Mouse (Mus musculus) spleen, adult 12 weeks (tissue): ENCODE data around the gene Tmem63b.

Experiments used
- DNase-seq: peaks from one replicate; pipeline ENCODE4 v3.0.0; 2022; ENCODE audit warnings: low spot score

The Tmem63b gene

DNA sequence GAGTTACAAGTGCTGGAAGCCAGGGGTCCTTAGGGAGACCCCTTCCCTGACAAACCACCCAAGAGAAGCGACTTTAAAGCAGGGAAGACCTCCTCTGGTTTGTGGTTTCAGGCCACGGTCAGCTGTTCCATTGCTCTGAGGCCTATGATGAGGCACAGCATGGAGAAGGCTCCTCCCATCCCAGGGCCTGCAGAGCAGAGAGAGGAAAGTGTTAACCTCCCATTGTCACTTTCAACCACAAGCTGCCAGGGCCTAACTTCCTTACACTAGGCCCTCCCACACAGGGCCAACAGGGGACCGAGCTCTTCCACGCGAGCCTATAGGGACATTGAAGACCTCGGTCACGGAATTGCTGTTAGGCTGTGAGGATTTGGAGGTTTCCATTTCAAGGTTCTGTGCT, 16.5 kb upstream of the Tmem63b start:
- DNase-seq = no peak

DNA sequence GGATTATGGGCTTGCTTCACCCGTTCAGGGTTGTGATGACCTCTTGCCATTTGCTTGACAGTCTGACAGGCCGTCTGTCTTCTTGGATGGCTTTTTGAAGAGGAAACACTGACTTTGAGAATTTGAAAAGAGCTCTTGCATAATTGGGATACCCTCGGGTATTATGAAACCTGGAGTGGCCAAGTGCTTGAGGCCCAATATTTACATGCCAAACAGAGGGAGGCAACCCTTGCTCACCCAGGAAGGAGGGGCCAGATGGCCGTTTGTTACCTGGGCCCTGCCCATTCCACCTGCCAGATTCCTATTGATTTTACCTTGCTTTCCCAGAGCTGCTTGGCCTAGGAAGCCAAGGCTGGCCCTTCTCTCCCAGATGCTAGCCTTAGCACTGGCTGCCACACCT, 15.5 kb upstream of the Tmem63b start:
- DNase-seq = no peak

DNA sequence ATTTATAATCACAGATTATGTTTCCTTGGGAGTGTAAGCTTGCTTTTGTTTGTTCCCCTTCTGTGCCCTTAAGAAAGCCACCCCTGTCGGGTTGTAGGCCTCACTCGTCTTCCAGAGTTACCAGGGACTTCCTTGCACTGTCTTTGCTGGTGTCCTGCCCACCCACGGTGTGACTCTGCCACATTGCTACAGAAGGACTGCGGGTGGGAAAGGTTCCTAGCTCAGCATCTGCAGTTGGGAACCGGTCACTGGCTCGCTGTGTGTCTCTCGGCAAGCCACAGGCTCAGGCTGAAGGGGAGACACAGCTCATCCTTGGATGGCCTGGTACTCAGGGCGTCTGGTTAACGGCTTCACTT, 14.5 kb upstream of the Tmem63b start:
- no peak for DNase-seq

DNA sequence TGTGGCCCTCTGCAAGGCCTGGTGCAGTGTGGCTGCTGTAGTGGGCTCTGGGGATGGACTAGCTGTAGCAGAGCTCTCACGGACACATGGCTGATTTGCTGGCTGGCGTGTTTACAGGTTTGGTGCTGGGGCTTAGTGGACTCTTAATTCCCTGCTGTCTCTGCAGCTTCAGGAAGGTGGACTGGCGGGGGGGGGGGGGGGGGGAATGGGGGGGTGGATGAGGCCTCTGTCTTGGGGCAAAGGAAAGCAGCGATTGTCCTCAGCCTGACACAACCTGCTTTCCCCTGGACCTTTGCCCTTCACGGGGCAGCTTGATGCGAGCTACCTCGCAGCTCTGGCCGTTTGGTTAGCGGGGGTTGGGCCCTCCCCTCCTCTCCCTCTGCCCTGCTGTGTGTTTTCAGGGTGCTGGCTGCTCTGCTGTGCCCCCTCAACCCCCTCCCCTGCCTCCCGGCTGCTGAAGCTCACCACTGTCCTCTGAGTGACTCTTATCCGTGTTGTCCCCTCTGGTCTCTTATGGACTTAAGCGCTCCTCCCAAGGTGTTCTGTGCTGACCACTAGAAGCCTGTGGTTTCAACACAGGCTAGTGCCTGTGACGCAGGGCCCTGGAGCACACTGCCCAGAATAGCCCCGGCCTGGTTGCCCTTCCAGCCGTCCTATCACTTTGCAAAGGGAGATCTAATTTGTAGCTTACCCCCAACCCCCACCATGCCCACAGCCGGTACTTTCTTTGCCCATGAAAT, 14.0 kb upstream of the Tmem63b start:
- no peak for DNase-seq

DNA sequence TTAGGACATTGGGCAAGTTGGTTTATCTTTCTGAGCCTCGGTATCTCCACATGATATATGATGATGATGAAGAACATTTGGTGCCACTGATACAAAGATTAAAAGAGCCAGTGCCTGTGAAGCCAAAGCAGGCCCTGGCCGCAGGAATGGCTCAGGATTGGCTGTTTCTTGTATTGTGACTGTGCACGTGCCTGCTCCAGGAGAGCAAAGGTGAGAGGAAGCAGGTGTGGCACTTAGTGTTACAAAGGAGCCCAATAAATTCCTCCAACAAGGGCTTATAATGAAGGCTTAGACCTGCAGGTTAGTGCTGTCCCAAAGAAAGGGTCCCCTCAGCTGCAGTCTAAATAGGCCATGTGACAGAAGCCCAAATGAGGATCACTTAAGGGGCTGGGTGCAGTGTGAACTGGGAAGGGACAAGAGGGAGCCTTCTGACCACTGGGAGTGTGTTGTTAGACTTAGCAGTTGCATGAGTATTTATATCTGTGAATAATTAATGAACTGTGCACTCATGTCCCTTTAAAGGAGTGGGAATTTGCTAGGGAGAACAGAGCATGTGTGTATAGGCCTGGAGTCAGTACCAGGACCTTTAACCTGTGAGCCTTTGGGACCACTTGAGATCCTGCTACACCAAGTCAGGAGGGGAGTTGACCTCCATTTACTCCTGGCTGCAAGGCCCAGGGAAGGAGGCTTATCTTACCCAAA, 12.5 kb upstream of the Tmem63b start:
- DNase-seq = no peak

DNA sequence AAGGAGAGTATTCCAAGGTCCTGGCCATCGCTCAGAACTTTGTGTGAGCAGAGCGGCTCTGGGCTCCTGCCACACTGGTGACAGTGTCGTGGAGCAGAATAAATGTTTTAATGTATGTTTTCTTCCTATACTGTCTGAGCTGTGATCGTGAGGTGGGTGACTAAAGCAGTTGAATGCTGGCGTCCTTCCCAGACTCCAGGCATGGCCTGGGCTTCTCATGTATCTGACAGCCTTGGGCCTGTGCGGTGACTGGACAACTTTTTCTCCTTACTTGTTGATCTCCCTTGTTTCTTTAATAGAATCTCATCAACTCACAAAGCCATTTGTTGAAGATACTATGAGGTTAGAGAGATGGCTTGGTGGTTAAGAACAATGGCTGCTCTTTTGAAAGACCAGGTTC, 11.7 kb upstream of the Tmem63b start:
- DNase-seq = no peak

DNA sequence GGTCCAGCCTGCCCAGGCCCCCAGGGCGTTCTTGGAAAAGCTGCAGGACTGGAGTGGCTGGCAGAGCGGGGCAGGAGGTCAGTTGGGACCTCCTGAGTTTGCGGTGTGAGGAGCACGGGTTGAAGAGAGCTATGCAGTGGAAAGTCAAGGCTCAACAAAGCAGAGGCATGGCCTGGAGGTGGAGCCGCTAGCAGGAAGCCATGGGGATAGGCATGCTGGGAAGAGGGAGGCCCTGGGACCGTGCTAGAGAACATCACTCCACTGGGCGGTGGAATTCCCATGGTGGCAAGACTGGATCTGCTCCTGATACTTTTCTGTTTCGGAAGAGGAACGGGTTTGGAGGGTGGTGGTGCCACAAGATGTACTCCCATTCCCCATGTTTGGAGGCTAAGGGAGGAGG, 10.3 kb upstream of the Tmem63b start:
- DNase-seq = no peak

DNA sequence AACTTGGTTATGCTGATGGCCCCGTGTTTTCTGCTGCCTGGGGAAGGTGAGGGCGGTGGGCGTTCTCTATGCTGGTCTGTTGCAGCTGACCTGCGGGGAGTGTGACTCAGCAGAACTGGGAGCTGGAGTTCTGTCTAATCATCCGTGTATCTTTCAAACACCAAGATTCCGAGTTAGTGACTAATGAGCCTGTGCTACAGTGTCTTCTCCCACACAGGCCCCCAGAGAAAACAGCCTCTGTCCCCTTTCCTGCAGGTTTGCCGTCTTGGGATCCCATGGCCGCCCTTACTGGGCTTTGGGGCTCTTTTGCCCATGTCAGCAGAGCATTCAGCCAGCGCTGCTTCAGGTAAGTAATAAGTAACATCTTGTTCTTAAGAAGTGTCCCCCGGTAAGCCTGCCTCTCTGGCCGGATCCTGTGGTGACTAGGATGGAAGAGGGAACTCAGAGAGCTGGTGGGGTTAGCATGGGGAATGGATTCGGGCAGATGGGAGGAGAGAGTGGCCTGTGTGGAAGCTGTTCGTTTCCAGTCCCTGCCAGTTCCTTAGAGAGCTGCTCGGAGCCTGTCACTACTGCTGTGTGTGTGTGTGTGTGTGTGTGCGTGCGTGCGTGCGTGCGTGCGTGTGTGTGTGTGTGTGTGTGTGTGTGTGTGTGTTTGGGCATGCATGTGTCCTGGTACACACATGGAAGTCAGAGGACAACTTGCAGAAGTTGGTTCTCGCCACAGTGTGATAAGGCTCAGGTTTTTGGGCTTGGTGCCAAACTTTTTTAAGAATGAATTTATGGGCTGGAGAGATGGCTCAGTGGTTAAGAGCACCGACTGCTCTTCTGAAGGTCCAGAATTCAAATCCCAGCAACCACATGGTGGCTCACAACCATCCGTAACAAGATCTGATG, 8.8 kb upstream of the Tmem63b start:
- DNase-seq = no peak

DNA sequence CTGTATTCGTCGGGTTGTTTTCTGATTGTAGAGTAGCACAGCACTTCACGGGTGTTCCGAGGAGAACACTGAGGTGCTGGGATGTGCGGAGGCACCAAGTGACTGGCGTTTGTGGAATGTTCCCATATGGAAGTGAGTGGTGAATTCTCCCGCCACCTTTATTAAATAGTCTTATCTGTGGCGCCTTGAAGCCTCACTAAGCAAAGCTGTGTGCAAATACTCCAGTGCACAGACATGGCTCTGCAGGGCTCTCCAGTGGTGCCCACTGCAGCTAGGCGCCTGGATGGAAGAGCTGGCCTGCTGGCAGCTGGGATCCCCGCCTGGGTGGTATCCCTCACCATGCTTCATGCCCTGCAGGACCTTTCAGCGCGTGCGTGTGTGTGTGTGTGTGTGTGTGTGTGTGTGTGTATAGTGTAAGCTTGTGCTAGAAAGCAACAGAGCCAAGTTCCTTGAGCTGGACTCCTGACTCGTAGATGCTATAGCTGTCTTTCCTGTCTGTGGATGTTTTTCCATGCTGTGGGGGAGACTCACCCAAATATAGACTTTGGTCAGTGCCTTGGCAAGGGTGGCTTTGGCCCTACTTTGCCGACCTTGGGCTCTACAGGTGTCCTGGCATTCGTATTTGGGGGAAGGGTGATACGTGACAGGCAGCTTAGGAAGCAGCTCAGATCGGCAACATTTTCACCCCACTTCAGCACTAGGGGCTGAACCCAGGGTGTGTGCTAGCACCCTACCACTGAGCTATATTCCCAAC, 7.3 kb upstream of the Tmem63b start:
- DNase-seq = no peak

DNA sequence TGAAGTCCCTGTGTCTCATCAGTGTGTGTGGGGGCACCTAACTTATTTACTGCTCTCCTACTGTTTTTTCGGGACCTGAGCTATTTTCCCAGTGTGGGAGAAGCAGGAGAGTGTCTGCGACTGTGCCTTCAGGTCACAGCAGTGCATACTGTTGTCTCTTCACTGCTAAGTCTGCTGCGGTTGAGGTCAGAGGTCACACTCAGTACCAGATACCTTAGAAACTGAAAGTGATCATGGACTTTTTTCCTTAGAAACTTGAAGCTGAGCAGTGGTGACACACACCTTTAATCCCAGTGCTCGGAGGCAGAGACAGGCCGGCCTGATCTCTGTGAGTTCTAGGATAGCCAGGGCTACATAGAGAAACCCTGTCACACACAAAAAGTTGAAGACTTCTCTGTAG, 5.5 kb upstream of the Tmem63b start:
- no peak for DNase-seq

DNA sequence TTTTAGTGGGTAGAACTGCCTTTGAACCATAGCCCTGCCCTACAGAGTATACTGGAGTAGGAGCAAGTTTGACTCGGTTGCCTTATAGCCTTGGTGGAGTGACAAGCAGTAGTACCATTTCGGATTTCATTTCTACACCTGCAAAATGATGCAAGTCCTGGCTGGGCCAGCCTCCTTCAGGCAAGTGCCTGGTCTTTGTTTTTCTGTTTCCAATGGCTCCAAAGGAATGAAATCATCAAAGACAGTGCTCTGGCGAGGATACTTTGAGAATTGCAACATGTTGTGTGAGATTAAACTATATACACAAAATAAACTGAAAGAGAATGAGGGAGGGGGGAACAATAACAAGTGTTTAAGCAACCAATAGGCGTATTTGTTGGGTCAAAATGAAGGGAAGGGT, 3.3 kb upstream of the Tmem63b start:
- DNase-seq = no peak

DNA sequence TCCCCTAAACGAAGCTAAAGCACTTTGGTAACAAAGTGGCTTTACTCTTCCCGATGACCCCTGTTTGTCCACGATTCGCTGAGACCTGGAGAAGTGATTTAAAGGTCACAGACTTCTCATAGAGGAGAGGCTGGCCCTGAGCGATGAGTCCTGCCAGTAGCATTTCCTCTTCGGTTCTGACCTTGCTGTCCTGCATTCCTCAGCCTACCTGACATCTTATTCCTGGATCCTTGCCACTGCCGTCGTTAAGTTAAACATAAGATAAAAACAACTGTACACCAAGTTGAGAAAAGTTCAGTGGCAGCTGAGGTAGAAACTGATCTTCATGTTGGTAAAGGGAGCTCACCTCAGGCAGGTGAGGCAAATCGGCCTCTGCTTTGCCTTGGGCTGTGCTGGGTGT, 2.4 kb upstream of the Tmem63b start:
- DNase-seq = no peak

DNA sequence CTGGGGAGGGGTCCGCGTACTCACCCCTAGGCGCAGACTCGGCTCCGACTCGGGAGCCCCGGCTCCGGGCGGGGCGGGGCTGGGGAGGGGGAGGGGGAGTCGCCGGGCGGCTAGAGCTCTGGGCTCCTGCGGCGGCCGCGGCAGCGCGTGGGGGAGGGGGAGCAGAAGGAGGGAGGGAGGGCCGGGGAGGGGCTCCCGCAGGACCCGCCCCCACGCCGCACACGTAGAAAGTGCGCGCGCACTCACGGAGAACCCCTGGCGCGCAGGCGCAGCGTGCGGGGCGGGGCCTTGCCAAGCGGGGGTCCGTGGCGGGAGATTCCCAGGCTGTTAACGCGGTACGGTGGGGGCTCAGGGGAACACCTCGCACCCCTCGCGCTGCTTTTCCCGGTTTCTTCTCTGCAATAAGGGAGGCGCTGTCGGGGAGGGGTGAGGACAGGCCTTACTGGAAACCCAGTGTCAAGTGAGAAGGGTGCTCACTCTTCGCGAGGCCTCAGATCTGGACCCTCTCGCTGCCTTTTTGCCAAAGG, 549 bp downstream of the Tmem63b start, which contains the start of gene Mrpl14:
TSS of gene Mrpl14 (plus strand) at position 230 of the 527 bp plus-strand sequence.
- peak; percentile 82 for DNase-seq

DNA sequence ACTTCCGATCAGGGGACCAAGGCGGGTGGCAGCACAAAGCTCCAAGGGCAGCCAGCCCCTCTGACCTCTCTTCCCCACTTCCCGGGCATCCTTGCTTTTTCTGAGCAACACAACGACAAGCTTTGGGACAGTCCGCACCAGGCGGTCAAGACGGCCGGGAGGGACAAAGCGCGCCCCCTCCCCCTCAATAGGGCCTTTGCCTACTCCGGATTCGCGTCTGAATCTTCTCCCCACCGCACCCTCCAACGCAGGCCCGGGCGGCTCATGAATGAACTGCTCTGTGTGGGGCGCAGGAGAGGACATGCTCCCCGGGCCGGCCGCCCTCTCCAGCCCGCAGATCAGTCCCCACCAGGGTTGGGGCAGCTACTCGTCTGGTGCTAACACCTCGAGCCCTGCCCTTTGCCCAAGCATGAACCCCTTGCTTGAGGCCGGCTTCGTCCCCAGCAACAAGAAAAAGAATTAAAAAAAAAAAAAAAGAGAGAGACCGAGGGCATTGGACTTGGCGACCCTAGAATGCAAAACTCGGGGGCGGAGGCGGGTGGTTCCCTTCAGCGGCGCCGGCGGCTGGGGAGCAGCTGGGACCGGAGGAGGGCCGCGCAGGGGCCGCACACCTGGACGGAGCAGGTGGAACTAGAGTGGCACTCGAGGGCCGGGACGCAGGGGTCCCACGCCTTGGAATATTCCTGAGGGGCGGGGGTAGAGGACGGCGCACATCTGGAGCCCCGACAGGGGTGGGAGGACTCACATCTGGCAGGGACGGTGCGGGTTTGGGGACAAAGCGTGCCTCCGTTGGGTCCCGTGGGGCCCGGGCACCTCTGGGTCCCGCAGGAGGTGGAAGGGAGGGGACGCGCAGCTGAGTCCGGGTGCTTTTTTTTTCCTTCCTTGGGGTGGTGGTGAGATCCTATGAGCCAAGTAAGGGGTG, 1.3 kb downstream of the Tmem63b start:
- DNase-seq = peak; percentile 21

DNA sequence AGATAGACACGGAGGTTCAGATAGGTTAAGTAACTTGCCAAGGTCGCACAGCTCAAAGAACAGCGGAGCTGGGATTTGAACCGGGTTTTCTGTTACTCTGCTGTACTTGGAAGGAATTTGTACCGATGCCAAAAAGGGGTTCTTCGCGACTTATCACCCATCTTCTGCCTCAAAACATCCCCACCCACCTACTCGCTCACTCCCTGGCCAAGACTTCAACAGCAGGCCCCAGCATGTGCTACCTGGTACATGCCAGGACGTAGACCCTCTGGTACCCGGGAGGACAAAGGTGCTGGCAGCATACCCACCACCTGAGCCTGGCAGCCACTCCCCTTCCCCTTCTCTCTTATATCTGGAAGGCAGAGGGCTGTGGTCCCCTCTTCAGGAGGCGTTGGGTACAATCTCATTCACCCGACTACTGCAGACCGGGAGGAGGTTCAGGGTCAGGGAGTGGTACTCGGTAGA, 2.0 kb downstream of the Tmem63b start:
- no peak for DNase-seq

DNA sequence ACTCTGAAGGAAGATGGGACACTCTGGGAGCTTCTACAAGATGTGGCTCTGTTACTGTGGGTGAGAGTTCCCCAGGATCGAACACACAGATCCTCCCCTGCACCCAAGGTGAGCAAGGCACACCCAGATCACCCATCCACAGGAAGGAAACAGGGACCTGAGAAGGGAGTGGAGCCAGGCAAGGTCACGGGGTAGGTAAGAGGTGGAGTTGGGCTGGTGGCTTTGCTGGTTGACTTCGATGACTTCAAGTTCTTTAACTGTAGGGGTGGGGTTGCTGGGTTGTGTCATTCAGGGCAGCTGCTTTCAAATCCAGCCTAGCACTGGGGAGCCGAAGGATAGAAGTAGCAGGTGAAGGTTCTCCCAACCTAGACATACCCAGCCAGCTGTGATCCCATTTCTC, 3.9 kb downstream of the Tmem63b start:
- no peak for DNase-seq

DNA sequence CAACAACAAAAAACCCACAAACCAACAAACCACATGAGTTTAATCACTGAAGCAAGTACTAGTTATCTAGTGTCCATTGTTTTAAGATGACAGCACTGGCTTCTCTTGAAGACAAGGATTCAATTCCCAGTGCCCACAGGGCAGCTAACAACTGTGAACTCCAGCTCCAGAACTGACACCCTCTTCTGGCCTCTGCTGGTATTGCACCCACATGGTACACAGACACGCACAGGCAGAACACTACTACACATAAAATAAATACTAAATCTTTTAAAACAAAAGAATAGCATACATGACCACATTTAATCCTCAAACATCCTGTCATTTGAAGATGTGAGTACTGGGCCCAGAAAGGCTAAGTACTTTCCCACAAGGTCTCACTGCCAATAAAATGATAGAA, 5.1 kb downstream of the Tmem63b start:
- DNase-seq = no peak

DNA sequence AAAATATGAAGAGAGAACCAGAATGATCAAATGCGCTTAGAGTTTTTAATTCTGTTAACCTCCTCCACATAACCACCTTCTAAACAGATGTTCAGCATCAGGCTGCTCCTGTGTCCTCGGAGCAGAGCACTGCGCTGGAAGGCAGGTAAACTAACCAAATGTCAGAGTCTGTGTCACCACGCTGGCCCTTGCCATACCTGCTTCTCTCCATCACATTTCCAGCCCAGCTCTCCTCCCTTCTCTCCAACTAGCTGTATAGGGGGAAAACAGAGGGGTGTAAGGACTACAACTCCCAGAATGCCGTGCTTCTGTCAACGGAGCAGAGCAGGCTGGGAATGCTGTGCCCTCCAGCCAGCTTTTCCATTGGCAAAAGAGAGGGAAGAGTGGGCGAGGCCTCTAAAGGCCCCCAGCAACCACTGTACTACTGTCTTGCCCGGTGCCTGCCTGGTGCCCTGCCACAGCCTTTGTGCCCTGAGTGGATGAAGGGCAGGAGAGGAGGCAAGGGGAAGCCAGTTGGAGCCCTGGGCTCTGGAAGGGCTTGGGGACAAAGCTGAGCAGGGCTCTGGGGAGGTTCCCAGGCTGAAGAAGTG, 6.2 kb downstream of the Tmem63b start:
- DNase-seq = no peak

DNA sequence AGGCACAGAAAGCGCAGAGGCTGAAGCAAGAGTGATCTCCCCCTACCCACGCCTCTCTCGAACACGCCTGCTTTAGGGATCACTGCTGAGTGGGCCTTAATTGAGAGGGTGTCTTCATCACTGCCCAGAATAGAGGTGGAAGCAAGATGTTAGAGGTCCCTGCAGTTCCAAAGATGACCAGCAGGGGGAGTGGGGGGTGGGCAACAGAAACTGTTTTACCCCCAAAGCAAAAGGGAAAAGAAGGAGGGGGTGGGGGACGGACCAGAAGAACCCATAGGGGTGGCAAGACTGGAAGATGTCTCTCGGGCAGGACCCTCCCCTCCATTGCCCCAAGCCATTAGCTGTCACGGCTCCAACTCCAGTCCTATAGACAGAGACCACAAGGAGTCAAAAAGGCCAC, 8.6 kb downstream of the Tmem63b start:
- DNase-seq = peak; percentile 33

DNA sequence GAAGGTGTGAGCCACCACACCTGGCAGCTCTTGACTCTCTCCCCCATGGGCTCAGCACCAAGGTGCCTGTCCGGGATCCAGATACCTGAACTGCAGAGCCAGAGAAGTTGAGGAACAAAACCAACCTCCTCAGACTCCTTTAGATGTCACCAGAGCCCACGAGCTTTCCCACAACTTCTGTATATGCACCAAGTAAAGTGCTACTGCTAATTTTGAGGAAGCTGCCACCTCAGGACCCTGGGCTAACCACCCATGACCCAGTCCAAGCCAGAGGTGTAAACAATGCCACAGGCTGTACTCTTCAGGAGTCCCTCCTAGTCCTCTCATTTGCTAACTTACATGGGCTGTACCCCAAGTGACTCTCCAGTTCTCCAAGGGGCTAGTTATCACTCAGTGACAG, 14.1 kb downstream of the Tmem63b start:
- DNase-seq = no peak
